In the genomic region with DNA sequence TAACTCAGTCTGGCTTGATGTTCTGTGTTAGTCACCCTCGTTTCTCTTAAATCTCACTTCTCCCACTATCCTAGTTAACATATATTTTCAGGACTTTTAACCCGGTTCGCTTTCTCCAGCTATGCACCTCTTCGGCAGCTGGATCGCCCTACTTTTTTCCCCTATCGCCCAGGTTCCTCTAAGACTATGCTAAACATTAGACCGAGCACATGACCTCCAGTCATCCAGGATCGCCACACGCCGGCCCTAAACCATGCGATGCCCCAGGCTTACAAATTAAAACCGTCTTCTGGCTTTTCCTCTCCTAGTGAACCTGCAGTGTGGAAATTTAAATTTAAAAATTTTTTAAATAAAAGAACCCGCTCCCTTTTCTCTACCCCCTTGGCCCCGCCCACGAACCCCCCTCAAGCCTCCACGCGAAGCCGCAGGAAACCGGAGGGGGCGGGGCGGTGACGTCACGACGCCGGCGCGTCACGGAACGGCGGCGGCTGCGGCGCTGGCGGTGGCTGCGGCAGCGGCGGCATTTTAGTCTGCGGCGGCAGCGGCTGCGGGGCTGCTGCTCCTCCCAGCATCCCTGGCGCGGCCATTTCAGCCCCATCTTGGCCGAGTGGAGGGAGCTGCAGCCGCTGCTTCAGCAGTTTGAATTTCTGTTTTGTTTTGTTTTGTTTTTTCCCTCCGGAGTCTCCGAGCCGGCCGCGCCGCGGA, we compare ENCODE assay signal across 8 mouse cellular contexts. TPM values are rescaled to one million over a fixed set of nuclear protein-coding genes. Genes with fewer than 3 reads are reported as not detected.
DNase-seq lines count a peak whose midpoint lies in the region; ATAC-seq and TF ChIP-seq lines count a peak whose summit lies in the region.

A gene (plus strand): TSS at position 482 of the 705 bp plus-strand sequence.

- under 1% methylated on average over 52 of the region's 52 CpGs for WGBS in kidney, embryonic 14.5 days
- WGBS in limb, embryonic 15.5 days: 1% methylated on average over 52 of the region's 52 CpGs
- 2% methylated on average over 41 of the region's 52 CpGs for WGBS in midbrain, postnatal 0 days

- H3ac ChIP-seq in C2C12 (ENCODE audit: control insufficient read depth, insufficient read length, low read depth): peak within 1 kb of the TSS; percentile 88

- peaks cover 2% of the 10 kb centered on the region; the same call in 1 of the 2 replicates for H3K4me1 ChIP-seq in embryonic fibroblast, embryonic 13.5 days (ENCODE audit: control insufficient read depth, insufficient read depth, low read length)
- no peaks in the 10 kb centered on the region; the same call in 1 of the 2 replicates for H3K4me1 ChIP-seq in kidney, embryonic 14.5 days (ENCODE audit: control insufficient read depth, insufficient read depth, low read length)
- no peaks in the 10 kb centered on the region for H3K4me1 ChIP-seq in limb, embryonic 15.5 days
- H3K4me1 ChIP-seq in midbrain, postnatal 0 days (ENCODE audit: insufficient read depth, low read length): no peaks in the 10 kb centered on the region; the same call in 1 of the 2 replicates

- no peak for TF ChIP-seq CTCF in C2C12 (IDR thresholded peaks at IDR 0.05; ENCODE audit: control insufficient read depth, insufficient read depth, insufficient read length)
- TF ChIP-seq CTCF in embryonic fibroblast, embryonic 13.5 days (IDR thresholded peaks at IDR 0.05; ENCODE audit: borderline replicate concordance, insufficient read depth, low read length): no peak
- no peak for TF ChIP-seq CTCF in midbrain, postnatal 0 days (IDR thresholded peaks at IDR 0.05)

- peaks cover 29% of the 10 kb centered on the region for H3K36me3 ChIP-seq in C2C12 (ENCODE audit: control insufficient read depth, insufficient read depth)
- H3K36me3 ChIP-seq in kidney, embryonic 14.5 days (ENCODE audit: control insufficient read depth, insufficient read depth, low read length): peaks cover 5% of the 10 kb centered on the region; the same call in 1 of the 2 replicates
- no peaks in the 10 kb centered on the region for H3K36me3 ChIP-seq in limb, embryonic 15.5 days
- no peaks in the 10 kb centered on the region for H3K36me3 ChIP-seq in midbrain, postnatal 0 days (ENCODE audit: insufficient read depth, low read length)

- H3K79me3 ChIP-seq in C2C12 (ENCODE audit: low read depth): peaks cover 40% of the 10 kb centered on the region

- DNase-seq in brain, adult 2 months (ENCODE audit: low read depth, low spot score): peak; percentile 95
- DNase-seq in heart, adult 9 months (ENCODE audit: low spot score in 2 of 2): peak; percentile 92 to 95
- peak; percentile 94 for DNase-seq in midbrain, postnatal 0 days (ENCODE audit: low spot score)
- peak; percentile 98 for DNase-seq in spleen, postnatal 10 days (ENCODE audit: low spot score in 2 of 2)

- peak within 1 kb of the TSS; percentile 99 for H3K27ac ChIP-seq in embryonic fibroblast, embryonic 13.5 days (ENCODE audit: insufficient read depth, low read length)
- peak within 1 kb of the TSS; percentile 100 for H3K27ac ChIP-seq in kidney, embryonic 14.5 days (ENCODE audit: low read depth, low read length)
- H3K27ac ChIP-seq in limb, embryonic 15.5 days: peak within 1 kb of the TSS; percentile 100
- peak within 1 kb of the TSS; percentile 95 for H3K27ac ChIP-seq in midbrain, postnatal 0 days (ENCODE audit: low read depth, low read length)

- peaks cover 49% of the 10 kb centered on the region for H3K79me2 ChIP-seq in C2C12 (ENCODE audit: control insufficient read depth, insufficient read depth)

- peak within 1 kb of the TSS; percentile 85 for H3K4me2 ChIP-seq in kidney, embryonic 14.5 days (replicated peaks; ENCODE audit: low read depth, low read length)
- peak within 1 kb of the TSS; percentile 87 for H3K4me2 ChIP-seq in limb, embryonic 15.5 days
- H3K4me2 ChIP-seq in midbrain, postnatal 0 days (ENCODE audit: low read depth, low read length, poor library complexity, severe bottlenecking): peak within 1 kb of the TSS; percentile 98

- no peaks in the 10 kb centered on the region for H3K27me3 ChIP-seq in C2C12 (ENCODE audit: control insufficient read depth, insufficient read depth, insufficient read length)
- no peaks in the 10 kb centered on the region for H3K27me3 ChIP-seq in kidney, embryonic 14.5 days (ENCODE audit: control insufficient read depth, insufficient read depth, low read length)
- no peaks in the 10 kb centered on the region for H3K27me3 ChIP-seq in limb, embryonic 15.5 days
- H3K27me3 ChIP-seq in midbrain, postnatal 0 days (ENCODE audit: insufficient read depth, low read length): no peaks in the 10 kb centered on the region

- H3K9ac ChIP-seq in kidney, embryonic 14.5 days (ENCODE audit: low read depth, low read length): peak within 1 kb of the TSS; percentile 99
- H3K9ac ChIP-seq in limb, embryonic 15.5 days: peak within 1 kb of the TSS; percentile 95
- peak within 1 kb of the TSS; percentile 86 for H3K9ac ChIP-seq in midbrain, postnatal 0 days (replicated peaks; ENCODE audit: low read length, poor library complexity, severe bottlenecking)

- TF ChIP-seq POLR2A in embryonic fibroblast, embryonic 13.5 days (IDR thresholded peaks at IDR 0.05; ENCODE audit: low read depth, low read length): peak; percentile 97

- ATAC-seq in kidney, embryonic 14.5 days (ENCODE audit: low FRiP score, low TSS enrichment): peak; percentile 79
- peak; percentile 79 for ATAC-seq in limb, embryonic 15.5 days (ENCODE audit: insufficient number of reproducible peaks, low FRiP score, low TSS enrichment, low read depth)
- peak; percentile 85 for ATAC-seq in midbrain, postnatal 0 days (ENCODE audit: low FRiP score)

- no peaks in the 10 kb centered on the region for H3K9me3 ChIP-seq in kidney, embryonic 14.5 days (ENCODE audit: control insufficient read depth, low read length)
- H3K9me3 ChIP-seq in limb, embryonic 15.5 days: no peaks in the 10 kb centered on the region
- no peaks in the 10 kb centered on the region for H3K9me3 ChIP-seq in midbrain, postnatal 0 days (ENCODE audit: low read length)

- peak within 1 kb of the TSS; percentile 92 for H3K4me3 ChIP-seq in C2C12 (ENCODE audit: insufficient read depth, poor library complexity, severe bottlenecking)
- H3K4me3 ChIP-seq in embryonic fibroblast, embryonic 13.5 days (ENCODE audit: insufficient read depth, low read length): peak within 1 kb of the TSS; percentile 99
- H3K4me3 ChIP-seq in kidney, embryonic 14.5 days (ENCODE audit: low read length): peak within 1 kb of the TSS; percentile 95
- peak within 1 kb of the TSS; percentile 82 for H3K4me3 ChIP-seq in limb, embryonic 15.5 days
- peak within 1 kb of the TSS; percentile 73 for H3K4me3 ChIP-seq in midbrain, postnatal 0 days (ENCODE audit: low read depth, low read length)

TF ChIP-seq in C2C12, 6 proteins besides CTCF, POLR2A, EP300 and RAD21:
- TF ChIP-seq MAX (IDR thresholded peaks at IDR 0.05) (no peak), MYOG (IDR thresholded peaks at IDR 0.05; ENCODE audit: control insufficient read depth, extremely low read depth, insufficient read length) (no peak), FOSL1 (IDR thresholded peaks at IDR 0.05; ENCODE audit: insufficient read depth, low read length, poor library complexity, severe bottlenecking) (no peak), CEBPB (IDR thresholded peaks at IDR 0.05; ENCODE audit: low read depth) (no peak), MYOD1 (IDR thresholded peaks at IDR 0.05; ENCODE audit: control insufficient read depth, insufficient read length, low read depth) (no peak), USF1 (IDR thresholded peaks at IDR 0.05; ENCODE audit: low read depth) (no peak)
TF ChIP-seq in C2C12: peak in this region for 0.

RNA-seq across cellular contexts. Expression of the gene that starts here (rescaled TPM):
- polyA plus RNA-seq in C2C12 (2012; fragmentation: generic; extraction: Trizol): 11.6 TPM
- 94.4 and 114 TPM in 2 replicates for polyA plus RNA-seq in embryonic fibroblast, embryonic 13.5 days (2011; ENCODE audit: insufficient read length, low read depth, missing spikeins)
- polyA plus RNA-seq in kidney, embryonic 14.5 days (2014; fragmentation: Nextera tagmentation; extraction: Ambion mirVana): 16.1 and 17.9 TPM in 2 replicates
- polyA plus RNA-seq in limb, embryonic 15.5 days (2015; fragmentation: Nextera tagmentation; extraction: Ambion mirVana): 9.6 and 9.7 TPM in 2 replicates
- 39.6 and 40.3 TPM in 2 replicates for total RNA-seq in midbrain, postnatal 0 days (2014; rRNA removed)
- 9.1 and 11.7 TPM in 2 replicates for polyA plus RNA-seq in midbrain, postnatal 0 days (2015; fragmentation: Nextera tagmentation; extraction: Ambion mirVana)

Comparison
In these comparisons a context has a peak if more than half of its experiments do, and no peak if none do; other contexts are left out.
1. Peak in every context shown above with its lines: DNase-seq, ATAC-seq, H3K4me3 ChIP-seq and H3K27ac ChIP-seq.